Mouse (Mus musculus) ES-E14 (cell line): ENCODE measurements at regions not wholly inside any gene's neighbourhood (a gene's known extent, or its start where the extent isn't known, plus 50 kb on each side); places are given as distances from the start of the nearest gene placed in this dataset.
A peak's percentile ranks its signal among the peaks of the same experiment; 100 is the strongest.

Source experiments
- CHD2 ChIP-seq: IDR thresholded peaks from 2 replicates; pipeline ENCODE4 v1.6.1; 2014; ENCODE audit warnings: mild to moderate bottlenecking, low read depth, low read length, inconsistent platforms
- HCFC1 ChIP-seq: IDR thresholded peaks from 2 replicates; pipeline ENCODE4 v1.6.1; 2012; ENCODE audit warnings: low read length, inconsistent platforms, borderline replicate concordance; ENCODE audit not compliant: insufficient read depth
- MAFK ChIP-seq: IDR thresholded peaks from 2 replicates; pipeline ENCODE4 v1.6.1; 2014; ENCODE audit warnings: mild to moderate bottlenecking, low read depth, low read length, inconsistent platforms; ENCODE audit not compliant: insufficient read depth

GRCm38 (mm10) chr1:19344445-19344844 lies 135.7 kb downstream of the Tfap2b start:
- TF ChIP-seq HCFC1 = no peak
- peak; percentile 93 for TF ChIP-seq MAFK
- no peak for TF ChIP-seq CHD2
